Mouse (Mus musculus) heart, adult 8-10 months (tissue): ENCODE measurements around the gene Odf2. TPM values are rescaled to one million over a fixed set of nuclear protein-coding genes. Genes with fewer than 3 reads are reported as not detected.

Experiments used
- DNase-seq: peaks from one replicate; pipeline ENCODE4 v3.0.0; 2022; ENCODE audit warnings: low spot score
- total RNA-seq, 4 experiments: library from RNA; stranded (reverse); gene quantifications; 2 replicates each; pipeline ENCODE4 v1.2.4; 2022

The Odf2 gene
- total RNA-seq, 4 experiments from 2014 or later: 17.0 to 28.1 (median 19.8) TPM

DNA sequence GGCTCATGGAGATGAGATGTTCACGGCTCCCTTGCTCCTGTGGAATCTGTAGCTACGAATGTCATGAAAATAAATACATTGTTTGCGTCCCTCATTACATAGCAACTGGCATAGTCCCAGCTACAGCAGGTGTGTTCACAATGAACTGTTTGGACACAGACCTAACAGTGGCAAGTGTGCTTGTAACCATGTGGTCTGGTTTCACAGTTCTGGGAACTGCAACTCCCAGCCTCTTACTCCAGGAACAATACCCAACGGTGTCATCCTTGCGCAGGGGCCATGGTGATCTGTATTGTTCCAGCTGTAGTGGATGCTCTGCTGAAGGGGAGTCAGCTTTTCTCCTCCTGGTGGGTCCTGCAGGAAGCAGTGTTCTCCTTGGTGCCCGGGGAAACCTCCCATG is 42.2 kb downstream of the Odf2 start:
- no peak for DNase-seq

DNA sequence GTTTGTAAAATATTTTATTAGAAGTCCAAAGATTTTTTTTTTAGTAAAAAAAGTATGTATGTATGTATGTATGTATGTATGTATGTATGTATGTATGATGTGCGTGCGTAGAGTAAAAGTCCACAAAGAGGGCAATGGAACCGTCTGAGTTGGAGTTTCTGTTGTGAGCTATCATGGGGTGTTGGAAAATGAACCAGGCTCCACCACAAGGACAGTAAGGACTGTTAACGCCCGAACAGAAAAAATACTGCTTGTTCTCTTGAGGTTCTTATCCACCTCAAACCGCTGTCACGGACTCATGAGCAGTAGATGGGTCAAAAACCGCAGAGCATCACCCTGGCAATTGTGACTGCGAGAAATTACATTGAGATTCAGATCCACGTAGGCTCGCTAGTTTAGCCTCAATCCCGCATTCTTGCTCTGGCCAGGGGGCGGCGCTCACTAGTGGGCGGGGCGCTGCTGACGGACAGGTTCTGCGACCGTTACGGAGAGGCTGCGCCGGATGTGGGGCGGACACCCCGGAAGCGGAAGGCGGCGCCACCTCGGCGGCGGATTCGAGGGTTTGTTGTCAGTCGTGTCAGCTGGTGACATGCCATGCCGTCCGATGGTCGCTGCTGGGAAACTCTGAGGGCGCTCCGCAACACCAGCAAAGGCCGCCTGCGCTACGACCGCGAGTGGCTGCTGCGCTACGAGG is 46.0 kb downstream of the Odf2 start, which contains the start of gene Gle1:
TSS of gene Gle1 (plus strand) at position 521 of the 694 bp plus-strand sequence.
- DNase-seq: peak; percentile 96

DNA sequence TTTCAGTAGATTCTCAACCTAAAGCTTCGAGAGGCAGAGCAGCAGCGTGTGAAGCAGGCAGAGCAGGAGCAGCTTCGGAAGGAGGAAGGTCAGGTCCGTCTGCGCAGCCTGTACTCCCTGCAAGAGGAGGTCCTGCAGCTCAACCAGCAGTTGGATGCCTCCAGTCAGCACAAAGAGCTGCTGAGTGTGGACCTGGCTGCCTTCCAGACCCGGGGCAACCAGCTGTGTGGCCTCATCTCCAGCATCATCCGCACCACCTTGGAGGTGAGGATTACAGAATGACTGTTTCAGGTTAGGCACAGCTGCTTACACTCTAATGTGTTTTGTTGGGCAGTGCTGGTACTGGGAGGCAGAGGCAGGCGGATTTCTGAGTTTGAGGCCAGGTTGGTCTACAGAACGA is 51.1 kb downstream of the Odf2 start:
- DNase-seq: no peak

DNA sequence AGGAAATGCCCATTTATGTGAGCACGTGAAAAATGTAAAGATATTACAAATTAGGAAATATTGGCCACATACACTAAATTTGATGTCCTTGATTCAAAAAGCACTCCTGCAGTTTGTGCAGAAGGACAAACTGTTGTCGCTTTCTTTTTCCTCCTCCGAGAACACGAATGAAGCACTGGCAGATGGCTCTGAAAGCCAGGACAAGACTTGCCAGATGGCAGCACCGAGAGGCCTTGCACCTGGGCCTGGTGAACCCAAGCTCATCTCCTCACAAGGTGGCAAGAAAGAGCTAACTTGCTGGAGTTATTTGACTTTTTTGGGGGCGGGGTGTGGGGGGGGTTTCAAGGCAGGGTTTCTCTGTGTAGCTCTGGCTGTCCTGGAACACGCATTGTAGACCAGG is 51.8 kb downstream of the Odf2 start:
- no peak for DNase-seq

DNA sequence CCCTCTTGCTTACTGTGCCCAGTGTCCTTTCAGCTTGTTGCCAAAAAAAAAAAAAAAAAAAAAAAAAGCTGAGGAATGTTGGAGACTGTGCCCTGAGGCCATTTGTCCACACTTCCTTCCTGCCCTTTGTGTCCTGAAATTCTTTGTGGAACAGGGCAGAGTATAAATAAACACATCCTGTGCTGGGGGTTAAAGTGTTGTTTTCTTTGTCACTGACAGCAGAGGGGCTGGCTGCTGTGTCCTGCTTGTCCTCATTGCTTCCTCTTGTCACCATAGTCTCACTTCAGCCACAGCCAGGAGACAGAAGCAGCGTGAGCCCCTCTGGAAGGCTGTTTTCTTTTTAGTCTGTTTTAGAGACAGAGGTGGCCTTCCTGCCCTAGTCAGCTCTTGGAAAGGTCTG is 55.7 kb downstream of the Odf2 start:
- DNase-seq: peak; percentile 48

DNA sequence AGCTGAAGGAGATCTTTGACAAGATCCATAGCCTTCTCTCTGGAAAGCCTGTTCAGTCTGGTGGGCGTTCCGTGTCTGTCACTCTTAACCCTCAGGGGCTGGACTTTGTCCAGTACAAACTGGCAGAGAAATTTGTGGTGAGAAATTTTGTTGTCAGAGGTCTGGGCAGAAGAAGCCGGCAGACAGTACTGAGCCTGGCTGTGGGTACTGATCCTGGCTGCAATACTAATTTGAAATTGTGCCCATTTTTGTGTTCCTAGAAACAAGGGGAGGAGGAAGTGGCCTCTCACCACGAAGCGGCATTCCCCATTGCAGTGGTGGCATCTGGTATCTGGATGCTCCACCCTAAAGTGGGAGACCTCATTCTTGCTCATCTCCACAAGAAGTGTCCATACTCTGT is 59.9 kb downstream of the Odf2 start:
- no peak for DNase-seq

DNA sequence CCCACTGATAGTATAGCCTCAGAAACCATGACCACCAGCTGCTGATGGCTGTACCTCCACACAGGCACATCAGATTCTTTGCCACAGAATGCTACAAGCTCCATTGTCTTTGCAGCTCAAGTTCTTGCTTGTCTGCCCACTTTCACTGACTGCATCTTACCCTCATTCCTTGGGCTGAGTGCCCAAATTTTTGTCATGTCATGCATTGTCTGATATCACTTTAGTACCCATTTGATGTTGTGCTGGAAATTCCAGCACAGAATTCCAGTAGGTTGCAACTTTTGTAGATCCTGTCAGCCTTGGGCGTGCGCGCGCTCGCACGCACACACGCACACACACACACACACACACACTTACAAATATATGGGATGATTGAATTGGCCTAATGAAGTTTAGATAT is 72.2 kb downstream of the Odf2 start:
- no peak for DNase-seq

DNA sequence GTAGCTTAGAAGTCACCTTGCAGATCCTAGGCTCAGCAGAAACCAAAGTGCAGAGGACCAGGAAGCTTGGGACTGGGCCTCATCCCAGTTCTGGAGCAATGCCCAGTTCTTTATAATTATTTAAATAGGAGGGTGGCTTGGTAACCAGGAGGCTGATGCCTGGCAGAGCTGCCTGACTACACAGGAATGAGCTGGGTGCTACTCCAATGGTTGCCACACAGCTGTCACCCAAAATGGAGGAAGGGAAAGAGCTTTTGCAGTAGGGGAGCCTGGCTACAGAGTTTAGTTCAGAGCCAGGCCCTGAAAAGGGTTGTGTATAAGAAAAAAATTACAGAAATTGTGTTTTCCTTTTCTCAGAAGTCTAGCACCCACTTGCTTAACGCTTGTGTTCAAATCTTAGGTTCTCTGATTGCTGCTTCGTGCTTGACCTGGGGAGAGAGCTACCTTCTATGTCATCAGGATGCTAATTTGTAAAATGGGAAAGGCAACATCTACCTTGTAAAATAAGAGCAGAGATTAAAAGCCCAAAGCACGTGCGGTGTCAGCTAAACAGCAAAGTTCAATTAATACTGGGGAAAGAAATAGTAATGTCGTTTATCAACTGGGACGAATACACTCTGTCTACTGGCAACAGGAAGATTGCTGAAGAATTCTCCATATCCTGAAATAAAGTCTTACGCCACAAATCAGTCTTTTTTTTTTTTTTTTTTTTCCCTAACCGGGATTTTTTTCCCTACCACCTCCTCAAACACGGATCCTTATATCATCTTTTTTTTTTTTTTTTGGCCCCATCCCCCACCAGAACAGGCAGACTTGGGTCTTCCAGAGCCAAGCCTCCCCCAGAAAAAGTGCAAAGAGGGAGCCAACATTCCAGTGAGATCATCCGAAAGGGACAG is 75.6 kb downstream of the Odf2 start:
- DNase-seq: peak; percentile 43

DNA sequence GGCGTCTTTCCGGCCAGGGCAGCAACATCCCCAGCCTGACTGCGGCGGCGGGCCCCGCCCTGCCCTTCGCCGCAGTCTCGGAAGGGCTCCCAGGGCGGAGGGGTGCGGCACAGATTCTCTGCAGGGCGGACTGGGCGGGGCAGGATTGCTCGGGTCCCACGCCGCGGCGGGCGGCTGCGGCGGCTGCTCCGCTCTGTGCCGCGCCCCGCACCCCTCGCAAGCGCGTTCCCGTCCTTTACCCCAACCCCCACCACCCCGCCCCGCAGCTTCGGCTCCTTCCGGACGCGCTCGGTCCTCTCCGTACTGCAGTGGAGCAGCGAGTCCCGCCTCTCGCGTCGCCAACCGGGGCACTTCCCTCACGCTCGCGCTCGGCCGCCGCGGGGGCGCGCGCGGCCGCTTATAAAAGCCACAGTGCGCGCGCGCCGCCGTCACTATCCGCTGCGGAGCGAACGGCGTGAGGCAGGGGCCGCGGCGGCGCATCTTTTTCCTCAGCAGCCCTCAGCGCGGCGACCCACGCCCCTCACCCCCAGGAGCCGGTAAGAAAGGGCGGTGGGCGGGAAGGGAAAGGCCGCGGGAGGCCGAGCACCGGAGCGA is 76.3 kb downstream of the Odf2 start, which contains the start of gene Sptan1:
TSS of gene Sptan1 (plus strand) at position 311 of the 594 bp plus-strand sequence.
- DNase-seq: peak; percentile 94

DNA sequence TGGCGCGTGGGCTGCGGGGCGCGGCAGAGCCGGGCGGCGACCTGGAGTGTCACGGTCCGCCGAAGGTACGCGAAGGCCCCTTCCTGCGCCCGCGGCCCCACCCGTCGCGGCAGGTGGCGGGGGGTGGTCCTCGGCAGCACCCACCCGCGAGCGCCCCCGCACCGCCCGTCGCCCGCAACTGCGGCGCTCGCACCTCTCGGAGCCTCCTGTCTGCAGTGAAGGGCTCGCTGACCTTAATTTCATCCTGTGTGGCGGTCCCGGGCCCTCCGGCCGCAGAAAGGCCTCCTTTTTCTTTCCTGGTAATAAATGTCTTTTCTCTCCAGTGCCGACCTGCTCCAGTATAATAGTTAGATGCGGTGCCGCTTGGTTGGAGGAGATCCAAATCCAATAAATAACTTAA is 76.9 kb downstream of the Odf2 start:
- peak; percentile 32 for DNase-seq

DNA sequence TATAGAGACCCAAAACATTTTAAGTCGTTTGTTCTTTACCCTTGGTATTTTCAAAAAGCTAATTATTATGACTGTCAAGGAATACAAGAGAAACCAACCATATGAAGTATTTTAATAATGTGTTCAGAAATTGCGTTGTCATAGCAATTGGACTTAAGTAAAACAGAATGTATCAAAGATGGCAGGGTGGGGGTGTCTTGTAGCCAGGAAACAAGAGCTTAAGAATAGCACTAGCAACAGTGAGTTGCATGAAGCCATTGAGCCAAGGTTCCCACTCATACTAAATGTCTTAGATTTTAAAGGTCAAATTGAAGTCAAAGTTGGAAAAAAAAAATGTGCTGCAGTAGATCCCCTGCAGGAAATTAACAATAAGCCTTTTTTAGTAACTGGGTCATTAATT is 77.8 kb downstream of the Odf2 start:
- no peak for DNase-seq

DNA sequence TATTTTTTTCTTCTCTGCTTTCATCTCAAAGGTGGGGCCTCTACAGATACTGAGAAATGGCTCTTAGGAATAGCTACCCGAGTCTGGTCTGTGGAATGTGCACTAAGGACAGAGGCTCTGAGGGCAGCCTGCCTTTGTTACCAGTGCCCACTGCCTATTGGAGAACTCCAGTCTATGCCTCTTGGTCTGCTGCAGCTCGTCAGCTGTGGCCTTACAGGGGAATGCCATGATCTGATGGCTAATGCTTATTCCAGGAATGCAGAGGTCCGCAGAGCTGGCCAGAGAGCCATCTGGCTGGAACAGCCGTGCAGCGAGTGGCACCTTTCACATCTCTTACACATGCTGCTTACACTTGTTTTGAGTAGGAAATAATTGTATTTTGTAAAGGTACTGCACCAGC is 78.7 kb downstream of the Odf2 start:
- DNase-seq: no peak

DNA sequence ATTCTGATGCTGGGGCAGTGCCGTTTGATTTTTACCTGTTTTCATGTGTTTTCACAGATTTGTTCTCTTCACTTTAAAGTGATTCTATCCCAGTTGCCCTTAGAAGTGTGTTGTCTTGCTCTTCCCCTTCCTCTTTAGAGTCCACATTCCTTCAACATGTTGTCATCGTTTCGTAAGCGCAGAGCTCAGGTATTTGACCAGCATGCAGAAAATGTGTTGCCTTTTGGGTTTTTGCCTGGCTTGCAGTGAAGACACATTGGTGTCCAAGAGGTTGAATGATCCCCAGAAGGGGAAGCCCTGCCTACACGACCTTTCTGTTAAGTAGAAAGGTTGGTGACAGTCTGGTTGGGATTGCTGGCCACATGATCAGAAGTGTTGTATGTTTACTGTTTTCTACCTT is 79.6 kb downstream of the Odf2 start:
- DNase-seq: no peak

DNA sequence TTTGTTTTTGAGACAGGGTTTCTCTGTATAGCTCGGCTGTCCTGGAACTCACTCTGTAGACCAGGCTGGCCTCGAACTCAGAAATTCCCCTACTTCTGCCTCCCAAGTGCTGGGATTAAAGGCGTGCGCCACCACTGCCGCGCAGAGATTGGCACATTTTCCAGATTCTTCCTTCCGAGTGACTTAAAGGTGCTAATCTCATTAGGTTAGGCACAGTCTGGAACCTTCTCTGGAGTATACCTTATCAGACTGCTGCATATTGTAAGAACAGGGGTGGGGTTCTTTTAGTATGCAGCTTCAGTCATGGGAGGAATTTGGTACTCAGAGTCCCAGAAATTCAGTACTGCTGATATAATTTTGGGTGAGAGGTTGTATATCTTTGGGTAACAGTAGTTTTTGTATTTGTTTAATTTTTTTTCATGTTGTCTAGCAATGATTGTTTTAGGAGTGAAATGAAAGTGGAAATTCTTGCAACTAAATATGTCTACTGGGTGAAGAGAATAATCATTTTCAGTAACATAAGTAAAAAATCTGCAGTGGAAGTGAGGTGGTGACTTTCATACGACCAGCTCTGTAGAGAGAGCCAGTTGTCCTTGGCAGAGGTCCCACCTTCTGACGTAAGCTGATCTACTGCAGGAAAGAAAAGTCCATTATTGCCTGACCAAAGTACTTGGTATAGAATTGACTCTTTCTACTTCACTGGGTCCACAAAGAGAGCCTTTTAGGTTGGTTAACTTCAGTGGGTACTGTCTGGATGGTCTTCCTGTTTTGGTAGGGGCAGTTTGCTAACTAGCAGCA is 83.0 kb downstream of the Odf2 start:
- peak; percentile 85 for DNase-seq

DNA sequence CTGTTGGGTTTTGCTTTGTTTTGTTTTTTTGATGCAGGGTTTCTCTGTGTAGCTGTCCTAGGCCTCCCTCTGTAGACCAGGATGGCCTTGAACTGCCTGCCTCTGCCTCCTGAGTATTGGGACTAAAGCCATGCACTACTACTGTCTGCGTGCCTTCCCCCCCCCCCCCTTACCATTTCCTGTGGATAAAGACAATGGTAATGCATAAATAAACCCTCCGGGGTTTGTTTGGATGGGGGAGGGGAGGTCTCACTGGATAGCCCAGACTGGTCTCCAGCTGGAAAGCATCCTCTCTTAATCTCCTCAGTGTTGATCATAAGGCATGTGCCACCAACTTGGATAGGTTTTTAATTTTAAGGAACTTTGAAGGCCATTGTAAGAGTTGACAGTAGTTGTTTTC is 84.5 kb downstream of the Odf2 start:
- DNase-seq: no peak

DNA sequence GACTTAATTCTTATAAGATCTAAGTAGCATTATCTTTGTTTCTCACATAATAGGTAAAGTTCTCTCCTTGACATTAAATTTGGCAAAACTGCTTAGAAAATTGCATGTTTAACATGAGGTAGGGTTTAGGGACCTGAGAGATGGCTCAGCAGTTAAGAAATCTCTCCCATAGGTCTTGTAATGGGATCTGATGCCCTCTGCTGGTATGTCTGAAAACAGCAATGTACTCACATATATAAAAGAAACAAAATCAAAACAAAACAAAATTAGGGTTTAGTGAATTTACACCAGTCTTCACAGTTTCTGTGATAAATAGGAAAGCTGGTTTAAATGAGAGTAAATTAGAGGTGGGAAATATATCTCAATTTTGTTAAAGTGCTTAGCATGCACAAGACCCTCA is 88.3 kb downstream of the Odf2 start:
- DNase-seq: peak; percentile 46

DNA sequence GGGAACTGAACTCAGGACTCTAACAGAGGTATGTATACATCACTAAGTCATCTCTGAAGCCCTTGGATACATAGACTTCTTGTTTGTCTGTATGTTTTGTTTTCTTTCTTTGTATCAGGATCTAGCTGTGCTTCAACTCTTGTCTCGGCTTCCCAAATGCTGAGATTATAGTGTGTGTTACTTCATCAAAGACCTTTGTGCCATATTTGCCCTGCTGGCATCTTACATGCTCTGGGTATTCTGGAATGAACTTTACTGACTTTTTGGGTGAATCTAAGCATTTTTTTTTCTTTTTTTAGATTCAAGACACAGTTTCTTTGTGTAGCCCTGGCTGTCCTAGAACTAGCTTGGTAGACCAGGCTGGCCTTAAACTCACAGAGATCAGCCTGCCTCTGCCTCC is 91.6 kb downstream of the Odf2 start:
- DNase-seq: no peak
